Mouse (Mus musculus) Muller cell, postnatal 12 days (primary cell): ENCODE data around the gene Gm10428.

ENCODE experiments used
- DNase-seq: peaks from one replicate; pipeline ENCODE4 v3.0.0-alpha.2; 2015; ENCODE audit errors: inconsistent ontology term

The Gm10428 gene

GRCm38 (mm10) chr11:62788935-62789616, 36.2 kb downstream of the Gm10428 start, which contains the start of gene Zfp286:
Gene Zfp286, minus strand, starts transcription at chr11:62789462.
- peak; percentile 89 for DNase-seq

GRCm38 (mm10) chr11:62789617-62789936, 36.7 kb downstream of the Gm10428 start:
- peak; percentile 5 for DNase-seq
